Mouse (Mus musculus) brain, embryonic 14.5 days (tissue): ENCODE measurements at regions not wholly inside any gene's neighbourhood (a gene's known extent, or its start where the extent isn't known, plus 50 kb on each side); places are given as distances from the start of the nearest gene placed in this dataset.

Experiments
- CTCF ChIP-seq: fragments of 200-500 bp; IDR thresholded peaks from 2 replicates; pipeline ENCODE4 v1.5.1; 2012; ENCODE audit warnings: inconsistent platforms, mild to moderate bottlenecking, moderate library complexity, borderline replicate concordance; ENCODE audit not compliant: insufficient read depth, insufficient read length; ENCODE audit errors: extremely low read depth
- POLR2A ChIP-seq: fragments of 200-500 bp; IDR thresholded peaks from 2 replicates; pipeline ENCODE4 v1.6.1; 2012; ENCODE audit warnings: mild to moderate bottlenecking, inconsistent platforms, borderline replicate concordance; ENCODE audit not compliant: poor library complexity, insufficient read depth, insufficient read length, severe bottlenecking; ENCODE audit errors: extremely low read depth

DNA sequence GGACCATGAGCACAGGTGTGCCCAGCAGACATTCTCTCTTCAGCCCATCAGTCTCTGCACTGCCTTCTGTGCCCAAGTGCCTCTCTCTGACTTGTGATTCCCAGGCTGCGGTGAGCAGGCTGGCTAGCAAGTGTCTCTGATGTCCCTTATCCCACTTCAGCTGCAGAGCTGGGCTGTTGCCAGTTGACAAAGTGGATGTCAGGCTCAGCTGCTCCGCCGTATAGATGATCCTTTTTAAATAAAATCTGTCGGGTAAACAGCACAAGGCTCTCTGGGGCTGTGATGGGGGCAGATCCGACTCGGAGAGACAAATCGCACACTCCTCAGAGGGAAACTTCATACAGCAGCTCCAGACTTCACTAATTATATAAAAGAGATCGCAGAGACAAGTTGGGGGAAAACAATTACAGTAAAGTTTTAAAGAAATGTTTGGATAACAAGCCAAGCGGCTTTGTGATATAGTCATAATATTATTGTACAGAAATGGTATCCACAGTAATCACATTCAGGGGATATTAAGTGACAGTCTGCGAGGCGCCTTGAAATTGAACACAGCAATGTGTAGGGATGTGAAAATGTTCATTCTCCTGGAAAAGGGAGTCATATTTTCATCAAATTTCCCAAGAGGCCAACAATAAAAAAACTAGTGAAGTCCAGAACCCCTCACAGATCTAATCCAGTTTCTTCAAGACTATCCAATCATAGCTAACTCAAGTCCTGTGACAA is 59.2 kb upstream of the Exoc4 start:
- TF ChIP-seq CTCF, result no peak
- no peak for TF ChIP-seq POLR2A
